Mouse (Mus musculus): ENCODE measurements around the gene Kcnd3. TPM values are rescaled to one million over a fixed set of nuclear protein-coding genes. Genes with fewer than 3 reads are reported as not detected.

Gene Kcnd3
- polyA plus RNA-seq, 1 experiment from 2014 or later: 0.93 TPM

DNA sequence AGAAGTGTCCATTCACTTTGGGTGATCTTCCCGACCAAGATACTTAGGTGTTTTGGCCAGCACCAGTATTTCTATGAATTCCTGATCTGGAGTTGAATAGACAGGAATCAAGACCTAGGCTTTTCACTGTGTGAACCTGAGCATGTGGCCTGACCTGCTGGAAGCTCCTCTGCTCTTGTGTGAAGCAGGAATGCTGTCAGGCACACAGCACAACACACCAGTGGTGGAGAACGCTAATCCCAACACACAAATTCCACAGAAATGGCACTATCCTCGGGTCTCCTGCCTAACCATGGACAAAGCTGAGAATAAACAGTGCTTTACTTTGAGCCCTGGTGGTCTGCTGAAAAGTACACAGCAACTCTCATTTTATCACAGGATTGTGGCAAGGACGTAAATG, 268.4 kb downstream of the Kcnd3 start:
- Histone ChIP-seq H3K27ac (replicated peaks; ENCODE audit: low read depth, low read length) (no peak overlapping the region), H3K4me1 (ENCODE audit: control insufficient read depth, insufficient read depth, low read length) (peaks cover 9% of the 10 kb centered on the region; the same call in 1 of the 2 replicates), H3K9me3 (ENCODE audit: control insufficient read depth, low read length) (no peaks in the 10 kb centered on the region), H3K27me3 (replicated peaks; ENCODE audit: control insufficient read depth, insufficient read depth, low read length) (no peaks in the 10 kb centered on the region), H3K4me3 (ENCODE audit: low read depth, low read length) (no peak overlapping the region), H3K36me3 (ENCODE audit: control insufficient read depth, insufficient read depth, low read length) (no peaks in the 10 kb centered on the region), H3K4me2 (ENCODE audit: low read depth, low read length) (no peak overlapping the region), H3K9ac (ENCODE audit: low read depth, low read length) (no peak overlapping the region)
- ATAC-seq (ENCODE audit: low read depth) (no peak), DNase-seq (ENCODE audit: low spot score) (no peak)
- 70% methylated on average over 4 of the region's 4 CpGs for WGBS

DNA sequence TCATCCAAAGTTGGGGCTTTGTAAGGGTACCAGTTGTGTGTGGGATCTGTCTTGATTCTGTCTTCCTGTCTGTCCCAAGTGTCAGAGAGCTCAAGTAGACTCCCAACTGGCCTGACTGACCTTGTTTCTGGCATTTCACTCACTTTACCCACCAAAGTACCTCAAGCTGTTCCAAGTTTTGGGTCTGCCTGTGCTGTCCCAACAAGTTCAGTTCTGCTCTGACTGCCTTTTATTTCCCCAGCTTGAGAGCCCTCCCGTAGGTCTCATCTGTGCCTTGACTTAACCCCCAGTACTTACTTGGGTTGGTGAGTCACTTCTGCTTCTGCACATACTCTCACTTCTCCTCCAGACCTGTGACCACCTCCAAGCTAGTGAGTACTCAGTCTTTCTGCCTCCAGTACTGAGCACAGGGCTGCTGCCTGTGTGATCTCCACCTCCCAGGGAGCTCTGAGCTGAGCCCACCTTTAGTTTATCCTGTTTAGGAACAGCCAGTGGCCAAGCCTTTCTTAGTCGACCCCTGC, 269.6 kb downstream of the Kcnd3 start:
- Histone ChIP-seq H3K4me3 (ENCODE audit: low read depth, low read length) (no peak overlapping the region), H3K4me2 (ENCODE audit: low read depth, low read length) (no peak overlapping the region), H3K4me1 (ENCODE audit: control insufficient read depth, insufficient read depth, low read length) (peaks cover 9% of the 10 kb centered on the region; the same call in 1 of the 2 replicates), H3K36me3 (ENCODE audit: control insufficient read depth, insufficient read depth, low read length) (no peaks in the 10 kb centered on the region), H3K9ac (ENCODE audit: low read depth, low read length) (no peak overlapping the region), H3K27me3 (replicated peaks; ENCODE audit: control insufficient read depth, insufficient read depth, low read length) (no peaks in the 10 kb centered on the region), H3K9me3 (ENCODE audit: control insufficient read depth, low read length) (no peaks in the 10 kb centered on the region), H3K27ac (replicated peaks; ENCODE audit: low read depth, low read length) (no peak overlapping the region)
- no peak for ATAC-seq (ENCODE audit: low read depth)
- no peak for DNase-seq (ENCODE audit: low spot score)
- 69% methylated on average over 2 of the region's 2 CpGs for WGBS

DNA sequence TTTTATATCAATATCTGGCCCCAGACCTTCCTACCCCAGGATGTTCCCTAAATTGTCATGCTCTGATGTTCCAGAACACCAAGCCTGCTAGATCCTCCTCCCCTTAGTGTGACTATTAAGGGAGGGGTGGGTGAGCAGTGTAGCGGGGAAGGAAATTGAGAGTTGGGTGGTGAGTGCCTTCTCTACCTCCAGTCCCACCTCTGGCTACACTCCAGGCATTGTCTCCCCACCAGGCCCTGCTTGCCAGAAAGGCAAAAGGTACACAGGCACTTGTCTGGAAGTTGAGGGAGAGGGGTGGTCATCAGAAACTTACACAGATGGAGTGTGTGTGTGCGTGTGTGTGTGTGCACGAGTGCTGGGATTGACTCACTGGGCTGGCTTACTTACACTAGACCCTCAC, 270.4 kb downstream of the Kcnd3 start:
- no peak for DNase-seq (ENCODE audit: low spot score)
- Histone ChIP-seq H3K27me3 (replicated peaks; ENCODE audit: control insufficient read depth, insufficient read depth, low read length) (no peaks in the 10 kb centered on the region), H3K27ac (replicated peaks; ENCODE audit: low read depth, low read length) (no peak overlapping the region), H3K4me3 (ENCODE audit: low read depth, low read length) (no peak overlapping the region), H3K9ac (ENCODE audit: low read depth, low read length) (no peak overlapping the region), H3K4me2 (ENCODE audit: low read depth, low read length) (no peak overlapping the region), H3K9me3 (ENCODE audit: control insufficient read depth, low read length) (no peaks in the 10 kb centered on the region), H3K4me1 (ENCODE audit: control insufficient read depth, insufficient read depth, low read length) (peaks cover 9% of the 10 kb centered on the region; the same call in 1 of the 2 replicates), H3K36me3 (ENCODE audit: control insufficient read depth, insufficient read depth, low read length) (0 out of 2 replicates have a peak, but pooled peaks cover 3% of the 10 kb centered on the region)
- ATAC-seq (ENCODE audit: low read depth): no peak
- 75% methylated on average over 3 of the region's 3 CpGs for WGBS

Other genes starting within 250 kb of the Kcnd3 start
- 27.6 and 31.5 TPM in 2 replicates for gene Ddx20, start 235.2 kb downstream of the Kcnd3 start, polyA plus RNA-seq (2014; fragmentation: Nextera tagmentation; extraction: Ambion mirVana)

Data from embryonic facial prominence, embryonic 14.5 days (tissue).